Mouse (Mus musculus) telencephalon, adult 2 months (tissue): ENCODE measurements around the gene Lbx2.
A peak's percentile ranks its signal among the peaks of the same experiment; 100 is the strongest.

Experiments used
- DNase-seq: peaks from one replicate; pipeline ENCODE4 v3.0.0-alpha.2; 2011; ENCODE audit warnings: low read depth, low spot score

Lbx2 gene

DNA sequence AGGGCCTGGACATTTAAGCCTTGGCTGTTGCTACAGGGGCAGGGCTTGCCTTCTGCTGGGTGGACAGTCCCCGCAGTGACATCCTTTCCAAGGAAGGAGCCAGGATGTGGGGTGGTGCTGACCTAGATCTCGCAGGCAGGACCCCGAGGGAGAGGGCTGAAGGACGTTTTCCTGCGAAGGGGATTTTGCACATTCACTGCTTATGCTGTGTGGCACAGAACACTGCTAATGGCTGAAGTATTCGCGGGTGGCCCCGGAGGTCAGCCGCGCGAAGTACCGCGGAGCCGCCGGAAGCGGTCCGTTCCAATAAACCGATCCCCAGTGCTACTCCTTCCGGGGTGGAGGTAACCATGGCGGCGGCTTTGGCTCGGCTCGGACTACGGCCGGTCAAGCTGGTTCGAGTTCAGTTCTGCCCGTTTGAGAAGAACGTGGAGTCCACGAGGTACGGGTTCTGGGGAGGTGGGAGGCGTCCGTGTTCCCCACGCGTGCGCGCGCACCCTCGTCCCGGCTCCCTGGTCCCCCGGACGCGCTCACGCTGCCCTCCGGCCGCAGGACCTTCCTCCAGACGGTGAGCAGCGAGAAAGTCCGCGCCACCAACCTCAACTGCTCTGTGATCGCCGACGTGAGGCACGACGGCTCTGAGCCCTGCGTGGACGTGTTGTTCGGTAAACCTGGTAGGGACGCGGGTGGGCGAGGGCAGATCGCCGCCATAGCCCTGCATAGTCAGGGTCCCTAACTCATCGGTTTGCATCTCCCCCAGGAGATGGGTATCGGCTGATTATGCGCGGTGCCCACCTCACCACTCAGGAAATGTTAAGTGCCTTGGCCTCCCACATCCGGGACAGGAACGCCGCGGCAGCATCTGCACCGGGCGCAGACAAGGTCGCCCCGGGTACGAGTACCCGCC is 22.8 kb downstream of the Lbx2 start, which contains the start of gene Mrpl53:
TSS of gene Mrpl53 (plus strand) at position 279 of the 907 bp plus-strand sequence.
- DNase-seq, result peak; percentile 54

DNA sequence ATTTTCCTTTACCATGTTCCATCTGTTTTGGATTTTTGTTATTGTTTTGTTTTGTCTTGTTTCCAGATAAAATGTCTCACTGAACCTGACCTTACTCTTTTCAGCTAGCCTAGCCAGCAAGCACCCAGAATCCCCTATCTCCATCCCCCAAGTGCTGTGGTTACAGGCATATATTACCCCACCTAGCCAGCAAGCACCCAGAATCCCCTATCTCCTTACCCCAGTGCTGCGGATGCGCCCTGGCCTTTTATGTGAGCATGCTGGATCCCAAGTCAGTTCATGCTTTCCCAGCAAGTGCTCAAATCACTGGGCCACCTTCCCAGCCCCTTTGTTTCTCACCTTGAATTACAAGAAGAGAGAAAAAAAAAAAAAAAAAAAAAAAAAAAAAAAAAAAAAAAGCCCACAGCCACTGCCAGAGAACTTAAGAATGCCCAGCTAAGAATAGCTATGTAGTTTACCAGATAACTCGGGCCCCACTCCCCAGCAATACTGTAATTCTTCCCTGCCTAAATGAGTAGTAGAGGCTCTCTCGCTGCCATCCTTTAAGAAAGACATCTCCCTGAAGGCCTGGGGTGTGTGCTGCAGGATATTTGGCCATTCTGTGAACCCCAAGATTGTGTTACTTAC is 25.5 kb downstream of the Lbx2 start:
- DNase-seq, result no peak

DNA sequence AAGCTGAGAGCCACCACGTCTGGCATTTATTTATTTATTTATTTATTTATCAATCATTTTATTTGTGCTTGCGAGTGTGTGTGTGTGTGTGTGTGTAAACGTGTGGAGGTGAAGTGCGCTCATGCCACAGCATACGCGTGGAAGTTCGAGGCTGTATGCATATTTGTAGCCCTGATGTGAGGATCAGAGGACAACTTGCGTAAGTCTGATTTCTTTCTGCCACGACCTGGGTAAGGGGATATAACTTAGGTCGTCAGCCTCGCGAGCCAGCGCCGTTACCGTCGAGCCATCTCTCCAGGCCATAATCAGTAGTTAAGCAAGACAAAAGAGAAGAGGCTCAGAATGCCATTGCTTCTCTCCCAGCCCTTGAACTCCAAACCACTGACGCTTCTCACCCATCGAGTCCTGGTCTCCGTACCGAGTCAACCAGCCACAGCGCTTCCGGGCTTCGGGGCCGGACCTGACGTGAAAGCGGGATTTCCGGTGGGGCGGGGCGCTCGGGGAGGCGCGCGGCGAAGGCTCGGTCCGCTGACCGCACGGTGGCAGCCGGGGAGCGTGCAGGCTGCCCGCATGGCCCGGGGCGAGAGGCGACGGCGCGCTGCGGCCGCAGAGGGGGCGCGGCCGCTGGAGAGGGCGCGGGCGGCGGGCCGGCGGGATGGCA is 29.0 kb downstream of the Lbx2 start, which contains the start of gene Mogs:
TSS of gene Mogs (plus strand) at position 486 of the 661 bp plus-strand sequence.
- no peak for DNase-seq

DNA sequence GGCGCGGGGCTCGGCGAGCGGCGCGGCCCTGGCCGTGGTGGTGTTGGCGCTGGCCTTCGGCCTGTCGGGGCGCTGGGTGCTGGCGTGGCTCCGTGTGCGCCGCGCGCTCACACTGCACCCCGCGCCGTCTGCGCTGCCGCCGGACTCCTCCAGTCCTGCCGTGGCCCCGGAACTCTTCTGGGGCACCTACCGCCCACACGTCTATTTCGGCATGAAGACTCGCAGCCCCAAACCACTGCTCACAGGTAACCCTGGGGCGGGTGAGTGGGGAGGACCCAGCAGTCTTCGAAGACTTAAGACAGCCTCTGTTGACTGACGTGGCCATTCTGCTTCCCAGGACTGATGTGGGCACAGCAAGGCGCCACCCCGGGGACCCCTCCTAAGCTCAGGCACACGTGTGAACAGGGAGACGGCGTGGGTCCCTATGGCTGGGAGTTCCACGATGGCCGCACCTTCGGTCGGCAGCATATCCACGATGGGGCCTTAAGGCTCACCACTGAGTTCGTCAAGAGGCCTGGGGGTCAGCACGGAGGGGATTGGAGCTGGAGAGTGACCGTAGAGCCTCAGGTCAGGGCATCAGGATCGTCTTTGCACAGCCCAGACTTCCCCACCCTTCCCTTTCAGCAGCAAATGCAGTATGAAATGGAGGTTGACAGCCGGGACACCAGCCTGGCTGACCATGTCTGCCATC is 29.7 kb downstream of the Lbx2 start:
- no peak for DNase-seq

DNA sequence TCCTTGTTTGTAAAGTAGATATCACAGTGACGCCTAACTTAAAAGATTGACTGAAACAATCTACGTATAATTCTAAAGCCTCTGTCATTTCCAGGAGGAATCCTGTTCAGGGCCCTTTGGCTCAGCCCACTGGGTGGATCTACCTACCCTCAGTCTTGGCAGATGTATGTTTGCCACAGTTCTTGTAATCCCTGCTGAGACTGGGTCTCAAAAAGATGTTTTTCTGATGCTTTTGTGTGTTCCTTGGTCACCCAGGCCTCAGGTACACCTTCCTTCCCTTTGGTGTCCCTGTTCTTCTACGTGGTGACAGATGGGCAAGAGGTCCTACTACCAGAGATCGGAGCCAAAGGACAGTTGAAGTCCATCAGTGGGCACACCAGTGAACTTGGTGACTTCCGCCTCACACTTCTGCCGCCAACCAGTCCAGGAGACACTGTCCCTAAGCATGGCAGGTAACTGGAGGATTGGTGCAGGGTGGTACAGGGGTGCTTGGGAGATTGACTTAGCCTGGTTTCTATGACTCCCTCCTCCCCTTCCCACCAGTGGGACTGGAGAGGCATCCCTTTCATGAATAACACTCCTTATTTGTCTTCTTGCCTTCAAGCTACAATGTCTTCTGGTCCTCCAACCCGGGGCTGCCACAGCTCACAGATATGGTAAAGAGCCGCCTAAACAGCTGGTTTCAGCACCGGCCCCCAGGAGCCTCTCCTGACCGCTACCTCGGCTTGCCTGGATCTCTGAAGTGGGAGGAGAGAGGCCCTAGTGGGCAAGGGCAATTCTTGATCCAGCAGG is 30.4 kb downstream of the Lbx2 start:
- no peak for DNase-seq

DNA sequence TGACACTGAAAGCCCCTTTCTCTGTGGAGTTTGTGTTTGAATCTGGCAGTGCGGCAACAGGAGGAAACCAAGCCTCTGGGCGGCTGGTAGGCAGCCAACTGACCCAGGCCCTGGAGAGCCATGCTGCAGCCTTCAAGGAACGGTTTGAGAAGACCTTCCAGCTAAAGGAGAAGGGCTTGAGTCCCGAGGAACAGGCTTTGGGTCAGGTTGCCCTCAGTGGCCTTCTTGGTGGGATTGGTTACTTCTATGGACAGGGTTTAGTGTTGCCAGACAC is 30.9 kb downstream of the Lbx2 start:
- DNase-seq, result no peak

DNA sequence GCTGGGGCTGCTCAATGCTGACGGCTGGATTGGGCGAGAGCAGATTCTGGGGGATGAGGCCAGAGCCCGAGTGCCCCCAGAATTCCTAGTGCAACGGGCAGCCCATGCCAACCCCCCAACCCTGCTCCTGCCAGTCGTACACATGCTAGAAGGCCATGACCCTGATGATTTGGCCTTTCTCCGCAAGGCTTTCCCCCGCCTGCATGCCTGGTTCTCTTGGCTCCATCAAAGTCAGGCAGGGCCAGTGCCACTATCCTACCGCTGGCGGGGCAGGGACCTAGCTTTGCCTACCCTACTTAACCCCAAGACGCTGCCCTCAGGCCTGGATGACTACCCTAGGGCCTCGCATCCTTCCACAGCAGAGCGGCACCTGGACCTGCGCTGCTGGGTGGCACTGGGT is 31.4 kb downstream of the Lbx2 start:
- DNase-seq, result no peak

DNA sequence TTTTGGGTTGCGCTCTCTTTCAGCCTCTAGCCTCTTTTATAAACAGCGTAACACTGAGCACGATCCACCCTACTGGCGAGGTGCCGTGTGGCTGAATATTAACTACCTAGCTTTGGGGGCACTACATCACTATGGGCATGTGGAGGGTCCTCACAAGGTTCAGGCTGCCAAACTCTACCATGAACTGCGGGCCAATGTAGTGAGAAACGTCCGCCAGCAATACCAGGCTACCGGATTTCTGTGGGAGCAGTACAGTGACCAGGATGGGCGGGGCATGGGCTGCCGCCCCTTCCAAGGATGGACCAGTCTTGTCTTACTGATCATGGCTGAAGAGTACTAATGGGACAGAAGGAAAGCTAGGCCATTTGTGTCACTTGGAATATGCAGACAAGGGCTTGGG is 32.2 kb downstream of the Lbx2 start:
- no peak for DNase-seq

DNA sequence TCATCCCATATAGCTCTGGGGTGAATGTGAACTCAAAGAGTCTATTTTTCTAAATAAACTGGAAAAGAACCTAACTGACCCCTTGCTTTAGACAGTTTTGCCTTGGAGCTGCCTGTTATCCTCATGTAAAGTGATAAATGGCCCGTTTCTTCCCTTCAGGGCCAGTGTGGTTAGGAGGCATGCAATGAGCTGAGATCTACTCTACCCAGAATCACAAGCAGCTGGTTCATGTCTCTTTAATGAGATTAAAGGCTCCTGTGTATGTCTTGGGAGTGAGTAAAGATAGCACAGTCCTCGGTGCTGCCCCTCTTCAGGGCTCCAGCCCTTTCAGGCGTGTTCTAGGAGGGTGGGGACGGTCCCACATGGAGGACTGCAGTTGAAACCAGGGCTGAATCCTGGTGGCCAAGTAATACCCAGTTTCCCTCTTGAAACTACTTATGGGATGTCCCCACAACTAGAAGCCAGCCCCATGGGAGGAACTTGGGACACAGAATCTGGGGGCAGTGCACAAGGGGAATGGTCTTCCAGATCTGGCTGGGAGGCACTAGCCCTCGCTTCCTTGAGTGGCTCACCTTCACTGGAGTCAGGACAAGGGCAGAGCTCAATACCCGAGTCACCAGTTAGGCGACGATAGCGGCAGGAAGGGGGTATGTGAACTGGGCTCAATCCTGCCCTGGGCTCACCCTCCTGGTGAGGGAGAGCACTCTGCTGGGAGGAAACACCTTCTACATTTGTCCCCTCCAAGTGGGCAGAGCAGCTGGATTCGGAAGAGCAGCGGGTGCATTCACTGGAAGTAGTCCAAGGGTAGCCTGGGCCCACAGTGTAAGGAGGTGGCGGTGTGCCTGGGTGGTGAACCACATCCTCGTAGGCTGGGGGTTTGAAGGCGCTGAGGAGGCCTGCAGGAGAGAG is 32.9 kb downstream of the Lbx2 start:
- no peak for DNase-seq

DNA sequence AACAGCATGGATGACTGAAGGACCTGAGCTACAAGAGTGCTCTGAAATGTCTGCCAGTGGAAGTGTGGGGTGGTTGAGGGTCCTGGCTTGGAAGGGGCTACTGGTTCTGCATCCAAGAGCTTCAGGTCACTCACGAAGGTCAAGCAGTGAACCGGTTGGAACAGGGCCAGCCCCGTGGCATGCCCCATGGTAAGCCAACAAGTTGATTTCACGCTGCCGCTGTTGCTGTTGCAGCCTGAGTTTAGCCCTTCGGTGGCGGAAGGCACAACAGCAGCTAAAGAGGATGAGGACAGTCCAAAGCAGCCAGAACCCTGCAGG is 33.5 kb downstream of the Lbx2 start:
- no peak for DNase-seq

DNA sequence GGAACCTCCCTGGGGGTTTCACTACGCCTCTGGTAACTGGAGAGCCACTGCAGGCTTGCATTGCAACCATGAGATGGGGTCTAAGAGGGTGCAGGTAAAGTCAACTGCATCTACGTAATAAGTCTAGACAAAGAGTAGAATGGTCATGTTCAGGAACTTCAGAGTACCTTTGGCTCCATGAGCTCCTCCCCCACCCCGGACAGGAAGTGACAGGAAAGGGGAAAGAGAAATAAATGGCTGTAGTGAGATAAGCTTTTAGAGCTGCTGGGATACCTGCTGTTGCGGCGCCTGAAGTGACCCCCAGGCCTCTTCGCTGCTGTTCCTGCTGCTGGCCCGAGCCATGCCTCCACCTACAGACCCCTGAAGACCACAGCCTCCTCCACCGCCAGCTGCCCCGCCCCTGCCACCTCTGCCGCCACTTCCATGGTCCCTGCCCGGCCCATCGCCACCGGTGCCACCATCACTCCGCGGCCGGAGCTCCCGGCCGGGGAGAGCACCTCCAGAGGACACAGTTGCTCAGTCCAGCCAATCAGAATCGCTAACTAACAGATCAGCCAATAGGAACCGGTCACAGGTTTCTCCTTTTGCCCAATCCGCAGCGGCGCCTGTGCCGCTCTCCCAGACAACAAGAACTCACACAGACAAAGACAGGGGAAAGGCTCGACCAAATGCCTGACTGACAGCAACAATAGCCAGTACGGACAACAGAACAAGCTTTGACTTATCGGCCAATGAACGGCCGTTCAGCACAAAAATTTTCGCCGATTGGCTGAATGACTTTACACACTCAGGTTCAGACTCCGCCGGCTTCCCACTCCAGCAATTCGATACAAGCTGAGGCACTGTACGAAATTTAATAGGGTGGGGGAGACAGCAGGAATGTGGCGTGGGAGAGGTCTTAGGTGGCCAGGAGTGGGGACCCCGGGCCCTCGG is 35.0 kb downstream of the Lbx2 start, which contains the start of gene Wbp1:
TSS of gene Wbp1 (minus strand) at position 630 of the 933 bp plus-strand sequence.
- peak; percentile 100 for DNase-seq

DNA sequence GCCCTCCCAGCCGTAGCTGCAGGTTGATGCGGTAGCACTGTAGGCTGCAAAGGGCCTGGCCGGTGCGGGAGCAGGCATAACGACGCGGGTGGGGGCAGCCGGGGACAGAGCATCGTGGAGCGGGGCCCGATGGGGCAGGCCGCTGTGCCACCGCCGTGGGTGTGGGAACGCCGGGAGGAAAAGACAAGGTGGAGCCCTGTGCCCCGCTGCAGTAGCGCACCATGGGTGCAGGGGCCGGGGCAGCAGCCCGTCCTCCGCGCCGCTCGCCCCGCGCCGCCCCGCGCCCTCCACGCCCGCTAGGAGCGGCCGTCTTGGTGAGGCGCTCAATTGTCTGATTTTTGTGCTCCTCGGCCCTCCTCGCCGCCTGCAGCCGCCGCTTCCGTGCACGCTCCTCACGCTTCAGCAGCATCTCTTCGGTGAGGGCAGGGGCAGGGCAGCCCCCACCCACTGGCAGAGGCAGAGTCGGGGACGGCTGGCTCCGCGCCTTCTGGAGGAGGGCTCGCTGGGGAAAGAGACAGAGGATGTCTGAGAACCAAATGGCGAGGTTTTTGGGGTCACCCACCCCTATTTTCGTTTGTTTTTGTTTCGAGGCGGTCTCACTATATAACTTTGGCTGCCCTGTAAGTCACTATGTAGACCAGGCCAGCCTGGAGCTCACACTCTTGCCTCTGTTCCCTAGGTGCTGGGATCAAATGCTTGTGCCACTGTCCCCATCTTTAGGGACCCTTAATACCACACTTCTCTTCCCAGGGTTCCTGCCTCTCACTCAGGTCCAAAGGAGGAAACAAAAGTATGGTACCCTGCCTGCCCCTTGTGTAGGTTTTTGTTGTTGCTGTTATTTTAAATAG is 35.9 kb downstream of the Lbx2 start:
- no peak for DNase-seq

DNA sequence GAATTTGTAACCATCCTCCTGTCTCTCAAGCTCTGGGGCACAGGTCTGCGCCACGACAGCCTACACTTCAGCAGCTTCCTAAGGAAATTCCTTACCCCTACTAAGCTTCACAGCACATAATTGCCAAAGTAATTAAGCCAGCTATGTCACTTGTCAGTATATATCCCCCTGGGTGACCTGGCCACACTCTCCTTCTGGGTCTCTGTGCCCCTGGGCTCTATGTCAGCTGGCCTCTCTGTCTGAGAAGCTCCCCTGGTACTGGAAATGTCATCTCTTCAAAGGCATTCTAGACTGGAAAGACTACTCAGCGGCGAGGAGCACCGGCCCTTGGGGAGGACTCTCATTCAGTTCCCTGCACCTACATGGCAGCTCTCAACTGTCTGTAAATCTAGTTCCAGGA is 36.8 kb downstream of the Lbx2 start:
- no peak for DNase-seq

DNA sequence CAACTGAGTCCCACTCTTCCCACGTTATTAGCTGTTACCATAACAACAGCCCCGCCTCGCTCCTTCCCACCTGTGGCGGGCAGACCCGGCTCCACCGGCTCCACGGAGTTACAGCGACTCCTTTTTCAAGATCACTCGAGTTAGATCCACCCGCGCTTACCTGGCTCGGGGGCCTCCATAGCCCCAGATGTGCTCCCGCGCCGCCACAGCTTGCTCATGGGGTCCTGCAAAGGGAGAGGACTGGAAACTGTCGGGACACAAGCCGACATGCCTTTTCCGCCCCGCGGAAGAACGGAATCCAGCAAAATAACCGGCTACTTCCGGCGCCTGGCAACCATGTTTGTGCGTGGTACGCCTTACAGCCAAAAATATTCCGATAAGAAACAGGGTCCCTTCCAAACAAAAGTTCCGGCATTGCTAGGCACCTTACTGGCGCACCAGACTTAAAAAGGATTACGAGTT is 38.7 kb downstream of the Lbx2 start:
- DNase-seq, result peak; percentile 96

DNA sequence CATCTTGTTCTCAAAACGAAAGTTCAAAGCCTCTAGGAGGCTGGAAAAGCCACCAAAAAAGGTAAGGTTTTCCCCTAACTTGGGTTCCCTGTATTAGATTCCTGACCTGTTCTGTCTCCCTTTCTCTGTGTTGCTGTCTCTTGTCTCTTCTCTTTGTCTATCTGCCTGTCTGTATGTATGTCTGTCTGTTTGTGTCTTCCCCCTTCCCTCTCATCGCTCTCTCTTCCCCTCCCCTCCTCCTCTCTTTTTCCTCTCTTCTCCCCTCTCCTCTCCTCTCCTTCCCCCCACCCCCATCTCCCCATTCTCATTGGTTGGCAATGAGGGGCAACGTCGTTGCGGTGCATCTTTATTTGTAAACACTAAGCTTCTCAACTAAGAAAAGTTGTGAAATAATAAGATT is 39.2 kb downstream of the Lbx2 start, which contains the start of gene Ino80b:
TSS of gene Ino80b (minus strand) at position 101 of the 400 bp plus-strand sequence.
- no peak for DNase-seq

DNA sequence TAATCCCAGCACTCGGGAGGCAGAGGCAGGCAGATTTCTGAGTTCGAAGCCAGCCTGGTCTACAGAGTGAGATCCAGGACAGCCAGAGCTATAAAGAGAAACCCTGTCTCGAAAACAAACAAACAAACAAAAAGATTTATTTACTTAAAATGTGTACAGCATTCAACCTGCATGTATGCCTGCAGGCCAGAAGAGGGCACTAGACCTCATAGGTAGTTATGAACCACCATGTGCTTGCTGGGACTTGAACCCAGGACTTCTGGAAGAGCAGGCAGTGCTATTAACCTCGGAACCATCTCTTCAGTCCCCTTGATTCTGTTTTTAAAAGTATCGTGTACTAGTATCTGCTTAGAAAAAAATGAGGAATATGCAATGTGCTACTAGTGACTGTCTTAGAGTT is 41.3 kb downstream of the Lbx2 start:
- no peak for DNase-seq

DNA sequence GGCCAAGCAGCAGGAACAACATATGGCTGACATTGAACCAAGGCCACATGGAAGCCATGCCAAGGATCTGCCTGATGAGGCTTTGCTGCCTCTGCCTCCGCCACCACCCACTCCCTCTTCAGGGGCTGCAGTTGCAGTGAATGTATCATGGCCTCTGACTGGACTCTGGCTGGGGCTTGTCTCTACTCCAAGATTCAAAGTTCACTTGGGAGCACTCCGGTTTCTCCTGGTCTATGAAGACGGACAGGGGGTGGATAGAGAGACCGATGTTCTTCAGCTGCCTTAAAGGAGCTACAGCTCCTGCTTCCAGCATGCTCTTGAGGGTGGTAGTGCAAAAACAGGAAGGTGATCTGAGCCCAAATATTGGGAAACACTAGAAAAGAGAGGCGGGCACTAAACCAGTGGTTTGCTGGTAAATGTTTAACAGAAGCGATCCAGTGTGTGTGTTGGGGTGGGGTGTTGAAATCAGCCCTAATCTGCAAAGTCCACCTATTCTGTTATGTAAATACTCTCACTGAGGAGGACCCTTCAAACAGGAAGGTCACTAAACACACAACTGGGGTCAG is 45.4 kb downstream of the Lbx2 start:
- no peak for DNase-seq
